Mouse (Mus musculus) heart, embryonic 11.5 days (tissue): ENCODE measurements at regions not wholly inside any gene's neighbourhood (a gene's known extent, or its start where the extent isn't known, plus 50 kb on each side); places are given as distances from the start of the nearest gene placed in this dataset.

Experiments used
- ATAC-seq: fragments of 200-750 bp; cut with Nextera tagmentation; replicated peaks from 2 replicates; pipeline ENCODE4 v1.8.0; 2017; ENCODE audit warnings: moderate library complexity; ENCODE audit not compliant: insufficient number of reproducible peaks, low FRiP score, low TSS enrichment
- H3K27ac ChIP-seq: fragments of 300-500 bp; sonication (generic); 2 replicates; pipeline ENCODE4 v1.5.1; 2014; ENCODE audit warnings: mild to moderate bottlenecking, low read depth, low read length
- H3K27me3 ChIP-seq: fragments of 300-500 bp; sonication (generic); 2 replicates; pipeline ENCODE4 v1.6.1; 2014; ENCODE audit warnings: mild to moderate bottlenecking, low read length, mixed read lengths; ENCODE audit not compliant: control insufficient read depth, insufficient read depth
- H3K36me3 ChIP-seq: fragments of 300-500 bp; sonication (generic); 2 replicates; pipeline ENCODE4 v1.6.1; 2014; ENCODE audit warnings: mild to moderate bottlenecking, low read length, moderate library complexity, mixed read lengths; ENCODE audit not compliant: control insufficient read depth, insufficient read depth
- H3K4me1 ChIP-seq: fragments of 300-500 bp; sonication (generic); 2 replicates; pipeline ENCODE4 v1.6.1; 2014; ENCODE audit warnings: low read length; ENCODE audit not compliant: control insufficient read depth, insufficient read depth
- H3K4me2 ChIP-seq: fragments of 300-500 bp; sonication (generic); 2 replicates; pipeline ENCODE4 v1.6.1; 2014; ENCODE audit warnings: mild to moderate bottlenecking, moderate library complexity
- H3K4me3 ChIP-seq: fragments of 300-500 bp; sonication (generic); 2 replicates; pipeline ENCODE4 v1.5.1; 2014; ENCODE audit warnings: low read depth, low read length
- H3K9ac ChIP-seq: fragments of 300-500 bp; sonication (generic); 2 replicates; pipeline ENCODE4 v1.6.1; 2014; ENCODE audit warnings: mild to moderate bottlenecking, low read depth, low read length, moderate library complexity
- H3K9me3 ChIP-seq: fragments of 300-500 bp; sonication (generic); replicated peaks from 2 replicates; pipeline ENCODE4 v1.6.1; 2016; ENCODE audit warnings: low read length; ENCODE audit not compliant: control insufficient read depth
- WGBS: fragments of 180-500 bp; shearing (Covaris S2); extraction: QIAGEN DNeasy Blood & Tissue Kit; methylation state at CpG from one replicate; pipeline ENCODE4 v1.1.7; 2014; ENCODE audit not compliant: insufficient replicate concordance; 5-methylcytosine and 5-hydroxymethylcytosine counted together

- H3K9me3 ChIP-seq = no peaks in the 10 kb centered on the region
Measured at GRCm38 (mm10) chr15:93875685-93876084, 280.0 kb upstream of the Prickle1 start.

DNA sequence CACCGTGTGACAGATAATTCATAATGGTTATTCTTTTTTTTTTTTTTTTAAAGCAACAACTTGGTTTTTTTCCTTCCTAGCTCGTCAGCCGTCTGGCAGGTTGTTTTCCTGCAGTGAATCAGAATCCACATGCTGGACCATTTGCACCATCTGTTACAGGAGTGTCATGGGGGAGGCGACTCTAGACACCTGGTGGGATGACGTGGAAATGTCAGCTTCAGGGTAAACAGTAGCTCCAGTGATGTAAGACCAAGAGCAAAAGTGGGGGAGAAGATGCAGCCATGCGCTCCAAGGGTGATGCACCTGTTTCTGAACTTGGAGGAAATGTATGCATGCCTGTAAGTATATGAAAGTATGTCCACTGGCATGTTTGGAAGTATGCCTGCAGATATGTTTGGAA is 278.5 kb upstream of the Prickle1 start:
- H3K27me3 ChIP-seq = no peaks in the 10 kb centered on the region
- ATAC-seq = no peak
- WGBS = 73% methylated on average over 6 of the region's 6 CpGs
- no peaks in the 10 kb centered on the region for H3K4me1 ChIP-seq
- no peaks in the 10 kb centered on the region for H3K36me3 ChIP-seq
- no peak overlapping the region for H3K4me3 ChIP-seq
- no peak overlapping the region for H3K27ac ChIP-seq
- H3K4me2 ChIP-seq = no peak overlapping the region
- no peak overlapping the region for H3K9ac ChIP-seq
- H3K9me3 ChIP-seq = no peaks in the 10 kb centered on the region

More at GRCm38 (mm10) chr15:93875685-93876084, 280.0 kb upstream of the Prickle1 start:
- no peak overlapping the region for H3K4me2 ChIP-seq
- 91% methylated on average over 1 of the region's 1 CpGs for WGBS
- H3K36me3 ChIP-seq = no peaks in the 10 kb centered on the region
- no peak overlapping the region for H3K9ac ChIP-seq
- no peaks in the 10 kb centered on the region for H3K27me3 ChIP-seq
- ATAC-seq = no peak
- H3K4me3 ChIP-seq = no peak overlapping the region
- no peaks in the 10 kb centered on the region for H3K4me1 ChIP-seq
- H3K27ac ChIP-seq = no peak overlapping the region

- Histone ChIP-seq H3K4me2 (no peak overlapping the region), H3K4me3 (no peak overlapping the region), H3K9ac (no peak overlapping the region), H3K27ac (no peak overlapping the region), H3K36me3 (no peaks in the 10 kb centered on the region), H3K9me3 (no peaks in the 10 kb centered on the region; the same call in 1 of the 2 replicates), H3K4me1 (no peaks in the 10 kb centered on the region), H3K27me3 (no peaks in the 10 kb centered on the region)
- WGBS = 86% methylated on average over 12 of the region's 12 CpGs
- ATAC-seq = no peak
Measured at GRCm38 (mm10) chr15:93857336-93857901, 261.7 kb upstream of the Prickle1 start.

- no peak for ATAC-seq
- Histone ChIP-seq H3K27ac (no peak overlapping the region), H3K4me2 (no peak overlapping the region), H3K9me3 (no peaks in the 10 kb centered on the region; the same call in 1 of the 2 replicates), H3K9ac (no peak overlapping the region), H3K4me3 (no peak overlapping the region), H3K4me1 (0 out of 2 replicates have a peak, but pooled peaks cover 4% of the 10 kb centered on the region), H3K27me3 (no peaks in the 10 kb centered on the region), H3K36me3 (no peaks in the 10 kb centered on the region)
- WGBS = 71% methylated on average over 3 of the region's 3 CpGs
Measured at GRCm38 (mm10) chr15:93853221-93853620, 257.5 kb upstream of the Prickle1 start.

GRCm38 (mm10) chr15:93852126-93852525 is 256.4 kb upstream of the Prickle1 start:
- no peak for ATAC-seq
- H3K27ac ChIP-seq = no peak overlapping the region
- 87% methylated on average over 4 of the region's 4 CpGs for WGBS
- no peaks in the 10 kb centered on the region; the same call in 1 of the 2 replicates for H3K9me3 ChIP-seq
- no peak overlapping the region for H3K4me3 ChIP-seq
- no peaks in the 10 kb centered on the region for H3K27me3 ChIP-seq
- H3K4me1 ChIP-seq = 0 out of 2 replicates have a peak, but pooled peaks cover 4% of the 10 kb centered on the region
- H3K9ac ChIP-seq = no peak overlapping the region
- H3K4me2 ChIP-seq = no peak overlapping the region
- H3K36me3 ChIP-seq = no peaks in the 10 kb centered on the region

DNA sequence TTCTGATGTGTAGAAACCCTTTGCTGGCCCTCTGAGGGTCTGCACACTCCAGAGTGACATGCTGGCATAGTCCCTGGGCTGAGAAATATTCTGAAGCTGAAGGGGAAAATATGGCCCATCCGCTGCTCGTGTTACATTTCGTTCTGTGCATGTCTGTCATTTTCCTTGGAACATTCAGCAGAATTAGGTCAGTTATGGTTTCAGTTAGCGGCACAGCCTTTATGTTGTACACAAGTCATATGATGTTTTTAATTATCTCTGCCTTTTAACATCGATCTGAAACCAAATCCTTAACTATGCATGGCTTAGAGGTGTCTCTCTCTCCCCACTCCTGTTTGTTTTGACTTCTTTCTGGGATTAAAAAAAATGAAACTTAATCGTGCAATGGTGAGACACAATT is 254.7 kb upstream of the Prickle1 start:
- Histone ChIP-seq H3K9ac (no peak overlapping the region), H3K4me1 (0 out of 2 replicates have a peak, but pooled peaks cover 4% of the 10 kb centered on the region), H3K4me3 (no peak overlapping the region), H3K27me3 (no peaks in the 10 kb centered on the region), H3K27ac (no peak overlapping the region), H3K36me3 (no peaks in the 10 kb centered on the region), H3K4me2 (no peak overlapping the region), H3K9me3 (no peaks in the 10 kb centered on the region; the same call in 1 of the 2 replicates)
- ATAC-seq = no peak
- 79% methylated on average over 6 of the region's 6 CpGs for WGBS

DNA sequence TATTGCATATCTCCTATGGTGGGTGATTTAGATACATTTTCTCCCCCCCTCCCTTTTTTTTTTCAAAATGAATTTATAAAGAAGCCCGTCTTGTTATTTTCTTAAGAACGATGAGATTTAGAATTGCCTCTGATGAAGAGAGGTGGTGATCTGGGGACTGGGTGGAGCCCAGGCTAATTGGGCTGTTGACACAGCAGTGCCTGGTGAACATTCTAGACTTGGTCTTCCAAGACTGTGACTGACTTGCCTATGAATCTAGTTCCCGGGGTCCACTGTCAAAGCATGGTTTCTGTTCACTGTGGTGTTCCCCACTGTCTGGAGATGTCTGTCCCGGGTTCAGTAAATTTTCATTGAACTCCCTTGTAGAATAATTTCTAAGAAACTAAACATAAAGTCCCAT is 253.1 kb upstream of the Prickle1 start:
- H3K9ac ChIP-seq = no peak overlapping the region
- H3K4me1 ChIP-seq = 0 out of 2 replicates have a peak, but pooled peaks cover 4% of the 10 kb centered on the region
- H3K4me2 ChIP-seq = no peak overlapping the region
- H3K27ac ChIP-seq = no peak overlapping the region
- no peak for ATAC-seq
- 89% methylated on average over 4 of the region's 4 CpGs for WGBS
- no peak overlapping the region for H3K4me3 ChIP-seq
- no peaks in the 10 kb centered on the region for H3K27me3 ChIP-seq
- no peaks in the 10 kb centered on the region for H3K9me3 ChIP-seq
- no peaks in the 10 kb centered on the region for H3K36me3 ChIP-seq

GRCm38 (mm10) chr15:93846797-93847196 is 251.1 kb upstream of the Prickle1 start:
- no peaks in the 10 kb centered on the region for H3K27me3 ChIP-seq
- no peak for ATAC-seq
- no peaks in the 10 kb centered on the region for H3K9me3 ChIP-seq
- H3K27ac ChIP-seq = no peak overlapping the region
- H3K9ac ChIP-seq = no peak overlapping the region
- H3K36me3 ChIP-seq = no peaks in the 10 kb centered on the region
- H3K4me3 ChIP-seq = no peak overlapping the region
- no peak overlapping the region for H3K4me2 ChIP-seq
- 0 out of 2 replicates have a peak, but pooled peaks cover 4% of the 10 kb centered on the region for H3K4me1 ChIP-seq
- WGBS = 71% methylated on average over 4 of the region's 4 CpGs

- 48% methylated on average over 6 of the region's 6 CpGs for WGBS
- no peak for ATAC-seq
- Histone ChIP-seq H3K4me3 (no peak overlapping the region), H3K9me3 (no peaks in the 10 kb centered on the region), H3K27me3 (no peaks in the 10 kb centered on the region), H3K4me1 (0 out of 2 replicates have a peak, but pooled peaks cover 4% of the 10 kb centered on the region), H3K27ac (no peak overlapping the region), H3K36me3 (no peaks in the 10 kb centered on the region), H3K4me2 (no peak overlapping the region), H3K9ac (no peak overlapping the region)
Measured at GRCm38 (mm10) chr15:93845801-93846200, 250.1 kb upstream of the Prickle1 start.
